Mouse (Mus musculus) ES-Bruce4 (cell line): ENCODE results near the gene Ccnk.

ENCODE experiments used
- EP300 ChIP-seq: IDR thresholded peaks from 2 replicates; pipeline ENCODE4 v1.6.1; 2011; ENCODE audit warnings: low read depth, low read length; ENCODE audit not compliant: insufficient read depth
- POLR2A ChIP-seq: IDR thresholded peaks from one replicate; pipeline ENCODE4 v1.8.1; 2011; ENCODE audit warnings: low read length; ENCODE audit not compliant: insufficient read depth

DNA sequence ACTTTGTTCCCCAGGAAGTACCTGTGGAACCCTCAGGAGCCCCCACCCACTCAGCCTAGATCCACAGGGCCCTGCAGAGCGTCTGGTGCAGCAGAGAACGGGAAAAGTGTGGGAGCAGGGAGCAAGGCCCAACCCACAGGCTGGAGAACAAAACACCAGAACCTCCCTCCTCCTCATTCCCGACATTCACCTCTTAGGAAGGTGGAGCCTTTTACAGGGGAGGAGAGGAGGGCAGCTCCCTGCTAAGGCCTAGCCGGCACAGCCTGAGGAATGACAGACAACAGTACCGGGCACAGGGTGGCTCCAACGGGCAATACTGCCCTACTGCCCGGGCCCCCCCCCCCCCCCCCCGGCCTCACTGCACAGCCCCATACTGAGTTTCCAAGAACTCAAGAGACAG is 44.0 kb downstream of the Ccnk start:
- no peak for TF ChIP-seq EP300
- no peak for TF ChIP-seq POLR2A
